Comparison of ENCODE assay signal across 8 mouse cellular contexts in genomic region chr3:41182900-41183595, GRCm38 (mm10).
DNase-seq lines count a peak whose midpoint lies in the region; ATAC-seq and TF ChIP-seq lines count a peak whose summit lies in the region.

No protein-coding gene starts in this region.

- no peaks in the 10 kb centered on the region for H3K4me1 ChIP-seq in heart, adult 2 months (ENCODE audit: control insufficient read depth, insufficient read depth, low read length)
- H3K4me1 ChIP-seq in midbrain, embryonic 12.5 days, result no peaks in the 10 kb centered on the region; the same call in 1 of the 2 replicates
- 0 out of 2 replicates have a peak, but pooled peaks cover 3% of the 10 kb centered on the region for H3K4me1 ChIP-seq in midbrain, embryonic 10.5 days
- H3K4me1 ChIP-seq in neural tube, embryonic 13.5 days (replicated peaks), result peaks cover 8% of the 10 kb centered on the region

- no peak overlapping the region for H3K9ac ChIP-seq in heart, adult 2 months (ENCODE audit: low read depth, low read length)
- H3K9ac ChIP-seq in midbrain, embryonic 12.5 days (replicated peaks), result no peak overlapping the region
- H3K9ac ChIP-seq in neural tube, embryonic 13.5 days, result no peak overlapping the region

- 62% methylated on average over 10 of the region's 10 CpGs for WGBS in heart, adult 2 months
- WGBS in midbrain, embryonic 12.5 days, result 71% methylated on average over 10 of the region's 10 CpGs
- 81% methylated on average over 10 of the region's 10 CpGs for WGBS in midbrain, embryonic 10.5 days
- 80% methylated on average over 10 of the region's 10 CpGs for WGBS in neural tube, embryonic 13.5 days

- TF ChIP-seq POLR2A in heart, adult 2 months (IDR thresholded peaks at IDR 0.05; ENCODE audit: insufficient read depth, low read depth, low read length), result no peak

- intact Hi-C loops in heart, adult 2 months (cut with DNase I), result loop anchor here (5.0 kb wide), 4 partner anchors 44 to 409 kb away; no protein-coding TSS in a partner anchor

- no peaks in the 10 kb centered on the region for H3K36me3 ChIP-seq in heart, adult 2 months (ENCODE audit: control insufficient read depth, insufficient read depth, low read length)
- no peaks in the 10 kb centered on the region for H3K36me3 ChIP-seq in midbrain, embryonic 12.5 days
- no peaks in the 10 kb centered on the region for H3K36me3 ChIP-seq in midbrain, embryonic 10.5 days
- no peaks in the 10 kb centered on the region for H3K36me3 ChIP-seq in neural tube, embryonic 13.5 days

- peak; percentile 90 for DNase-seq in heart, adult 11 months
- DNase-seq in heart, adult 2 months, result no peak
- no peak for DNase-seq in midbrain, embryonic 10.5 days (ENCODE audit: low spot score)
- DNase-seq in gastrocnemius, postnatal 10 days, result peak; percentile 33
- DNase-seq in spleen, adult 12 weeks (ENCODE audit: low spot score), result no peak
- DNase-seq in urinary bladder, postnatal 10 days (ENCODE audit: low spot score), result no peak

- no peaks in the 10 kb centered on the region for H3K9me3 ChIP-seq in midbrain, embryonic 12.5 days
- H3K9me3 ChIP-seq in midbrain, embryonic 10.5 days (replicated peaks), result no peaks in the 10 kb centered on the region
- no peaks in the 10 kb centered on the region for H3K9me3 ChIP-seq in neural tube, embryonic 13.5 days

- no peak overlapping the region for H3K4me3 ChIP-seq in heart, adult 2 months
- no peak overlapping the region for H3K4me3 ChIP-seq in midbrain, embryonic 12.5 days
- H3K4me3 ChIP-seq in midbrain, embryonic 10.5 days, result no peak overlapping the region
- no peak overlapping the region for H3K4me3 ChIP-seq in neural tube, embryonic 13.5 days

- no peaks in the 10 kb centered on the region for H3K27me3 ChIP-seq in heart, adult 2 months (ENCODE audit: control insufficient read depth, insufficient read depth, low read length)
- H3K27me3 ChIP-seq in midbrain, embryonic 12.5 days, result no peaks in the 10 kb centered on the region
- no peaks in the 10 kb centered on the region for H3K27me3 ChIP-seq in midbrain, embryonic 10.5 days (ENCODE audit: low read depth, poor library complexity, severe bottlenecking)
- H3K27me3 ChIP-seq in neural tube, embryonic 13.5 days, result no peaks in the 10 kb centered on the region

- peak; percentile 33; the same call in 1 of the 2 replicates for ATAC-seq in midbrain, embryonic 12.5 days (ENCODE audit: low FRiP score, low read depth)
- peak; percentile 57 for ATAC-seq in neural tube, embryonic 13.5 days (ENCODE audit: low read depth)

- H3K27ac ChIP-seq in heart, adult 2 months, result no peak overlapping the region
- H3K27ac ChIP-seq in midbrain, embryonic 12.5 days (replicated peaks), result no peak overlapping the region
- H3K27ac ChIP-seq in midbrain, embryonic 10.5 days (replicated peaks), result no peak overlapping the region
- no peak overlapping the region for H3K27ac ChIP-seq in neural tube, embryonic 13.5 days (replicated peaks)

- no peak overlapping the region for H3K4me2 ChIP-seq in midbrain, embryonic 12.5 days (replicated peaks)
- no peak overlapping the region for H3K4me2 ChIP-seq in neural tube, embryonic 13.5 days

- TF ChIP-seq CTCF in heart, adult 2 months (IDR thresholded peaks at IDR 0.05), result no peak

- no peaks in the 10 kb centered on the region for H3K79me2 ChIP-seq in heart, adult 2 months (replicated peaks; ENCODE audit: control insufficient read depth, insufficient read depth, low read length)

- no peak for TF ChIP-seq EP300 in heart, adult 2 months (IDR thresholded peaks at IDR 0.05; ENCODE audit: insufficient read depth, low read depth, low read length)

Comparison
In these comparisons a context has a peak if more than half of its experiments do, and no peak if none do; other contexts are left out.
1. DNase-seq: peak in heart, adult 11 months (single experiment) and gastrocnemius, postnatal 10 days (single experiment); none in heart, adult 2 months (0 of 2), midbrain, embryonic 10.5 days (single experiment), spleen, adult 12 weeks (single experiment) and urinary bladder, postnatal 10 days (single experiment).